Mouse (Mus musculus) c-Kit-positive CD71-positive TER-119-negative erythroid progenitor cells, embryonic 14.5 days (primary cell): ENCODE data around the gene Dpagt1.
"Not testable (repeated sequence)": the region's sequence is repeated elsewhere in the genome, so short reads cannot be mapped to it uniquely, and the experiment has no call there.

Experiments
- DNase-seq: peaks from one replicate; pipeline ENCODE4 v3.0.0-alpha.2; 2013; ENCODE audit warnings: low read depth

The Dpagt1 gene

DNA sequence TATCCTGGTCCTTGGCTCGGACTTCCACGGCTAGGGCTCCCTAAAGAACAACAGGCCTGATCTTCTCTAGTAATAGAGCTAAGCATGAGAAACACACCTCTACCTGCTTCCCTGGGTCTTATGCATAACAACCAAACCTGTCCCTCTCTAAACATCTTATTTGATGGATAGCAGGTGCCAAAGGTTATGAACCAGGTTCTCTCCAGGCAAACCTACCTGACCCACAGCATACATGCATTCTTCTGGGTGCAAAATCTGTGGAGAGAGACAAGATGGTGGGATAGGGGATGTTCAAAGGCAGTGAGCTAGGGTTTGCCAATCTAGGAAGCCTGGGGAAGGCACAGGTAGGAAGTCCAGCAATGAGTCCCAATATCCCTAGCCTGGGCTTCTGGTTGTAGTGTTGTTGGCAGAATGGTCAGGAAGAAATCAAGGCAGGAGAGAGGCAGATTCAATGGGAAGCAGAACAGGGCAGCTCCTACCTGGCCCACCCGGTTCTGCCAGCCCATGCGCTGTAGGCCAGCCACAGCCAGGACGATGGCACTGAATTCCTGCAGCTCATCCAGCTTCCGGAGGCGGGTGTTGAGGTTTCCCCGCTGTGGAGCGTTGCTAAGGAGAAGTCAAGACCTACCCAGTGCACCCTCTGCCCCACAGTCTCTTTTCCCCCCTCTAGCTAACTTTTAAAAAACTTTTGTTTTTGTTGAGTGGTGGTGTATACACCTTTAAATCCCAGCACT, 11.8 kb downstream of the Dpagt1 start:
- no peak for DNase-seq

DNA sequence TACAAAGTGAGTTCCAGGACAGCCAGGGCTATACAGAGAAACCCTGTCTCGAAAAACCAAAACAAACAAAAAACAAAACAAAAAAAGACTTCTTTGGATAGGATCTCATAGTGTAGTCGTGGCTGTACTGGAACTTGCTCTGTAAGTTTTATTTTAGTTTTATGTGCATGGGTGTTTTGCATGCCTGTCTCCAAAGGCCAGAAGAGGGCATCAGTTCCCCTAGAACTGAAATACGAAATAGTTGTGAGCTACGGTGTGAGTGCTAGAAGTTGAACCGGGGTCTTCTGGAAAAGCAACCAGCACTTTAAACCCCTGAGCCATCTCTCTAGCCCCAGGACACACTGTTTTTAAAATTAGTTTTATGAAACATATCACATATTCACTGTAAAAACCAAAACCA, 12.8 kb downstream of the Dpagt1 start:
- no peak for DNase-seq

DNA sequence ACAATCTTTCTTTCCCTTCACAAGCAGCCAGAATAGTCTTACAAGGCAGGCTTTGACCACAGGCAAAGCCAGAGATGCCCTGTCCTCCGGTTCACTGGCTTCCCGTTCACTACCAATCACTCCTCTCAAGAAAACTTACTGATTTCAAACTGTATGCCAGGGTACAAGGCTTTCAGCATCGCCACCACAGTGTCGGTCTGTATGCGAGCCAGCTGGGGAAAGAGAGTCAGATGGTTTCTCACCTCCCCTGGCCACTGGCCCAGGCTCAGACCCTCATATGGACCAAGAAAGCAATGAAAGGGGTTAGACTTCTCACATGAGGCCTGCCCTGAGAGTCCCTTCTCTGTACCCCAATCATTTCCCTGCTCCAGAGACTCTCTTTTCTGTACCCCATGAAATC, 15.7 kb downstream of the Dpagt1 start:
- DNase-seq: no peak

DNA sequence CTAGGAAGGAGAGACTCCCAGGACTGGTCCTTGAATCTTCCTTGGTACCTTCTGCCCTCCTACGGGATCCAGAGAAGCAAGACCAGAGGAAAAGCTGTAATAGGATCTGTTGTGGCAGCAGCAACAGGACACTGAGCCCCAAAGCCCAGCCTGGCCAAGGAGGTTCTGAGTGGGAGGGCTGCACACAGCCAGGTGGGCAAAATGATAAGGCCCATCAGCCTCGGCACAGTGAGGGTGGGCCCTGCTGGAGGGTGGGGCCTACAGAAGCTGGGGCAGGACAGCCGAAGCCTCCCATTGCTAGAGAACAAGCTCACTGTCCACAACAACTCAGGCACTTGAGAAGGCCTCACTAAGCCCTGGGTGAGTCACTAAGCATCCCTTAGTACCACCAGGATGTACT, 16.4 kb downstream of the Dpagt1 start:
- peak; percentile 81 for DNase-seq

DNA sequence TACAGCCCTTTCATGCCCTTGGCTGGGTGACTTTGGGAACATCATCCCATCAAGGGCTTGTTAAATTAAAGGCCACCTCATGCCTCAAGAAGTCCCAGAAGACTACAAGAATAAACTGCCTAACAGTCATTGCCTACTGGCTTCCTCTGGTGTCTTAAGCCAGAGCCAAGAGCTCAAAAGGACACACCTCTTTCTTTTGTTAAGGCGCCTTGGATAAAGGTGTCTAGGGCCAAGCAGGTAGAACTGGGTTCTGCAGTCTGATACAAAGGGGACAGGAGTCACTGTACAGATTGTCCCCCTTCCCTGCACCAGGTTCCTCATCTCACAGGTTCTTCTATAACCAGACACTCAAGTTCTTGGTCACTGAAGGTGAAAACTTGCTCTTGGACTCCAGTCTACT, 16.8 kb downstream of the Dpagt1 start:
- no peak for DNase-seq

DNA sequence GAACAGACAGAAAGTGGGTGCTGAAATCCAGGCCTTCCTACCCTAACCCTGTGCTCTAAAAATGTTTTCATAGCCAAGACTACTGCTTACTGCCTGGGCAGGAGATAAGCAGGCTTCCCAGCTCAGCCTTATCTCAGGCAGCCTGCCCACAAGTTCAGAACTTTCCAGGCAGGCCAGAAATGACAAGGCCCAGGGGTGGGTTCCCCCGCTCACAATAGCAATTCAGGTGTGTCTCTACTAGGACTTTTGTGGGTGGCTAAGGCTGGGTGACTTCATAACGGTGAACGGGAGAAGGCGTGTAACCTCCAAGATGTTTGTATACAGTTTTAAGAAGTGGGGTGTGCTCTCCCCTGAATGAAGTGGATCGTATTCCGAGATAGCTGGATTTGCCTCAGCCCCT, 17.5 kb downstream of the Dpagt1 start:
- DNase-seq: peak; percentile 84

DNA sequence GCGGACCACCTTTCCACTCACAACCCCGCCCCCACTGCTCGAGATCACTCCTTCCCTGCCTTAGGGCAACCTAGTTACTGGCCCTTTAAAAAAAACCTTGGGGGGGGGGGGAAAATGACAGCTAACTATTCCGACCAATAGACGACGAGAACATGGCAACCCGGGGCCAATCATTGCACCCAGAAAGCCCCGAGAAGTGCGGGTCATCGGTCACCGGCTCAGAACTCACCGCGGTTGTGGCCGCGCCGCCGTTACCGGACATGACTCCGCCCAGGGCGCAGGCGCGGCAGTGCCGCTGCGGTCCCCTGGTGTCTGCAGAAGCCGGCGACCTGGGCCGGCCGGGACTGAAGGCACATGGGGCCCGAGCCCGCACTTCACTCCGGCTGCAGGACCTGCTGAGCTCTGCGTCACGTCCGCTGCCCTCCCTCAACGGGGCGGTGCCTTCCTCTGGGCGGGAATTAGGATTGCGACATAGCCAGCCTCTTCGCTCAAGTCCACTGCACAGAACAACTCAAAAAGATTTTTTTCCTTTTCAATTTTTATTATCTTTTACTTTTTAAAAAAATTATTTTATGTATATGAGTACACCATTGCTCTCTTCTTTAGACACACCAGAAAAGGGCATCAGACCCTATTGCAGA, 18.1 kb downstream of the Dpagt1 start, which contains the start of gene Hmbs:
Gene Hmbs (minus strand): TSS at position 448 of the 641 bp plus-strand sequence.
- peak; percentile 88 for DNase-seq

DNA sequence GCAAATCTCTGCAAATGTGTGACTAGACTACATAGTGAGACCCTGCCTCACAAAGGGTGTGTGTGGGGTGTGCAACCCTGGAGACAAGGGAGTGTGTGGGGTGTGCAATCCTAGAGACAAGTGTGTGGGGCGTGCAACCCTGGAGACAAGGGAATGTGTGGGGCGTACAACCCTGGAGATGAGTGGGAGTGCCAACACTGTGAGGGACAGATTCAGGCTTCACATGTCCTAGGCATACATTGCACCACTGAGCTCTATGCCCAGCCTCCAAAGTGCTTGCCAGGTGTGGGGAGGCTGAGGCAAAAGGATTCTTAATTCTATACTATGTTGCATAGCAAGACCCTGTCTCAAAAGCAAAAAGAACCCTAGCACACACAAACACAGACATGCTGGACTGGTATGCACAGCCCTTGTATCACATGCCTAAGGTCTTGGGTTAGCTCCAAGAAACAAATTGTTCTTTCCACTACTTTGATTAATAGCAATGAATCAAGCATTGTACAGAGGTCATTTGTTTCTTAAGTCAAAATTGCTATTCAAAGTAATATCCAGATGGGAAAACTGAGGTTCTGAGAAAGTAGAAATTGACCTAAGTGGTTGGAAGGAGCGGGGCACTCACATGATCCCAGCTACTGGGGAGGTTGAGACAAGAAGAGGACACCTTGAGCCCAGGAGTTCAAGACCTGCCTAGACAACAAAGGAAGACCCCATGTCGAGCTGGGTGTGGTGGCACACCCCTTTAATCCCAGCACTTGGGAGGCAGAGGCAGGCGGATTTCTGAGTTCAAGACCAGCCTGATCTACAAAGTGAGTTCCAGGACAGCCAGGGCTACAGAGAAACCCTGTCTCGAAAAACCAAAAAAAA, 20.0 kb downstream of the Dpagt1 start:
- no peak for DNase-seq

DNA sequence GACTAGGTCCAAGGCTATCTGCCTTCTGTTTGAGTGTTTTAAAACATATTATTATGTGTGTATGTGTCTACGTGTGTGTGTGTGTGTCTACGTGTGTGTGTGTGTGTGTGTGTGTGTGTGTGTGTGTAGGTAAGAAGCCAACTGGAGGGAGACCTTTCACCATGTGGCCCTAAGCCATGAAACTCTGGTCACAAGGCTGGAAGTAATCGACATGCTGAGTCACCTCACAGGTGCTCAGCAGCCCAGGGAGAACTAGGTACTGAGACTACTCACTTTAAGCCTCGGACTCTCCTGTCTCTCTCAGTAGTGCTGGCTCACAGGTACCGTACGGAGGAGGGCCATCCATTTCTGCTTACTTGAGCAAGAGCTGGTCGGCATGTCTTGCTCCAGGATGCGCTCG, 21.3 kb downstream of the Dpagt1 start:
- DNase-seq: no peak

DNA sequence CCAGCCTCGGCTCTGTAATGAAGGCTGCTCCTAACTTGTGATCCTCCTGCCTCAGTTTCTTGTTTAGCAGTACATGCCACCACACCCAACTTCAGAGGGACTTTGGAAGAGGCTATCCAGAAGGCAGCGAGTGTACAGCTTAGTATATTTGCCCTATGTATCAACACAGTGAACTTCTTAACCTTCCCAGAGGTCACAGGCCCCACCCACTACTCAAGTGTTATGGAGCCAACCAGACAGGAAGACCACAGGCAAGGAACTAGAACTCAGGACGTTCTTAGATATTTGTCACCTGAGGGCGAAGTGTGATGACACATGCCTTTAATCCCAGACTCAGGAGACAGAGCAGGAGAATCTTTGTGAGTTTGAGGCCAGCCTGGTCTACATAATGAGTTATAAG, 21.8 kb downstream of the Dpagt1 start:
- DNase-seq: no peak

DNA sequence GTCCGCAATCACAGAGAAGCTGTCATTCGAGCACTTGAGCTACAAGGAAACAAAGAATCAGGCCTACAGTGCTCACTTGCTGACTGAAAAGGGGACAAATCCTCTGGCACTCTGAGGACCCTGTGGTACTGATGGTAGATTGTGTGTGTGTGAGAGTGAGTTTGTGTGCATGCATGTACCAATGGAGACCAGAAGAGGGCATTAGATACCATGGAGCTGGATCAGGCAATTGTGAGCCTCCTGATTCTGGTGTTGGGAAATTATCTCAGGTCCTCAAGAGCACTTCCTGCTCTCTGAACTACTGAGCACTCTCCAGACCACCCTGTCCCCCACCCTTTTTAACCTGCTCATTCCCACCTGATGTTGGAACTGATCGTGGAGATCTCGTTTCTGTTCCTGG, 22.7 kb downstream of the Dpagt1 start:
- DNase-seq: no peak

DNA sequence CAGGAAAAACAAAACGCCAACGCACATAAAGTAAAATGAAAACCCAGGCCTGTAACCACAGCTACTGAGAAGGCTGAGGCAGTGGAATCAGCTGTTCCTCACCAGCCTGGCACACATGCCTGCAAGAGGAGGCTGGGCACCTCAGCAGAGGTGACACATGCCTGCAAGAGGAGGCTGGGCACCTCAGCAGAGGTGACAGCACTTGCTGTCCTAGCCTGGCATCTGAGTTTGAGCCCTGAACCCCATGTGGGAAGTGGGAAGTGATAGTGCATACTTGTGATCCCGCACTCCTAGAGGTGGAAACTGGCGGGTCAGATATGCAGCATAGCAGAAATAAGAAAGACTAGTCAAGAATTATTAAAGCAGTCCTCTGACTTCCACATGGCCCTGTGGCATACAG, 25.6 kb downstream of the Dpagt1 start:
- DNase-seq: no peak

DNA sequence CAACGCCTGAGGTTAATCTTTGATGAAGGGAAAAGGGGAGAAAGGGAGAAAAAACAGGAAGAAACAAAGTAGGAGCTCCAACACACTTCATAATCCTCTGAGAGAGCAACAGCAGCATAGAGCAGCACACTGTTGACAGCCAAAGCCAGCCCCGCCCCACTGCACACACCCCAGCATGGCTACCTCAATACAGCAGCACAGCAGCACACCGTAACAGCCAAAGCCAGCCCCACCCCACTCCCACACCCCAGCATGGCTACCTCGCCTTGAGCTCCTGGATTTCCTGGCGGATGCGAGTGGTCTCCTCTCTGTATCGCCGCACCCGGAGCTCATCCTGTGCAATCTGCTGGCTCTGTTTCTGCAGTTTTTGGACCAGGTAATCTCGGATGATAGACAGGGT, 26.5 kb downstream of the Dpagt1 start:
- DNase-seq: no peak

DNA sequence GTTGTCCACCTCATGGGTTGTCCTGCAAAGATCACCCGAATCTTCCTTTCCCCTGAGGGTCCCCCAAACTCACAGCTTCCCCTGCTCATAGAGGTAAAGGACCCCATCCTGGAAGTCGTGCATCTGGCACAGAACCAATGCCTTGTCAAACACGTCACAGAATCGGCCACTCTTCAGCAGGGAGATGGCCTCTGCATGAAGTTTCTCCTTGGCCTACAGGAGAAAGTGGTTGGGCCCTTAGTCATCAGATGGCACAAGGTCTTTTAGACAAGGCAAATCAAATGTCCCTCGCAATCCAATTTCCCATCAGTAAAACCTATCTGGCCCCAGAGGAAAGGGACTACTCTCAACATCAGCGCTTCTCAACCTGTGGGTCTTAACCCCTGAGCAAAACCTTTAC, 27.3 kb downstream of the Dpagt1 start:
- no peak for DNase-seq

DNA sequence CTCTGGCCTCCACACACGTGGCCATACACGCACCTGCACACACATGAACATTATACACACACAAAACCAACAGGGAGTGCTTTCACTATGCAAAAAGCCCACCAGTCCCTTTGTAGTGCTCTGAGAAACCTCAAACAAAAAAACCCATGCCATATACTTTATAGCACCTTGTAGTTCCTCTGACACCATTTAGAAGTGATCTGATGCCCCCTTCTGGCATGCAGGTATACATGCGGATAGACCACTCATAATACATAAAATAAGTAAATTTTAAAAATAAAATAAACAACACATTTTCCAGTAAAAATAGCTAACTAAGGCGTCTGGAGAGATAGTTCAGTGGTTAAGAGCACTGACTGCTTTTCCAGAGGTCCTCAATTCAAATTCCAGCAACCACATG, 31.4 kb downstream of the Dpagt1 start:
- peak; percentile 56 for DNase-seq

DNA sequence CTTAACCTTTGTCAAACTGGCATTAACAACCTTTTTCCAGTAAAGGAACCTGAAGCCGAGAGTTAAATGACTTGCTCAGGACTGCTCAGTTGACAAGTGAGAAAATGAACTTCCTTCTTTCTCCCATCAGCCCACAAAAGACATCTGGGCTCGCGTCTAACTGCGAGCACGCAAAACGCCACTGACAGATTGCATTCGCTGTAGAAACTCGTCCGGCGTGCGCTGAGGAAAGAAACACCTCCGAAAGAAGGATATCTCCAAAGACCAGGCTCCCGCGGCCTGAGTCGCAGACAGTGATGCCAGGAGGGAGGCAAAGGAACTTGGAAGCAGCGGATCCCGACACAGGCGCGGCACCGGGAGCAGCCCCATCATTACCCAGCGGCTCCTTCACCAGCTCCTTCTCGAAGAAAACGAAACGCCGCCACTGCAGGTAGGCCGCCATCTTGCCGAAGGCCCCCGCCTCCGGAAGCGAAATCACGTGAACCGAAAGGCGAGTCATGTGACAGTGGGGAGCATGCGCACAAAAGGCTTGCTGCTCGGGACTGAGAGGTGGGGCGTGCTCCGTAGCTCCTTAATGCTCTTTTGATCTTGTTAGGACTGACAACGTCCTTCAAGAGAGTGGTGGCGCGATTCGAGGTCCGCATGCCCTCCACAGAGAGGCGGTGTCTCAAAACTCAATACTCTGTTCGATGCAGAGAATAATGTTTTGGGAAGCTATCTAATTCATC, 35.5 kb downstream of the Dpagt1 start, which contains the start of gene Vps11:
Gene Vps11 (minus strand): TSS at position 481 of the 728 bp plus-strand sequence.
- DNase-seq: peak; percentile 96

DNA sequence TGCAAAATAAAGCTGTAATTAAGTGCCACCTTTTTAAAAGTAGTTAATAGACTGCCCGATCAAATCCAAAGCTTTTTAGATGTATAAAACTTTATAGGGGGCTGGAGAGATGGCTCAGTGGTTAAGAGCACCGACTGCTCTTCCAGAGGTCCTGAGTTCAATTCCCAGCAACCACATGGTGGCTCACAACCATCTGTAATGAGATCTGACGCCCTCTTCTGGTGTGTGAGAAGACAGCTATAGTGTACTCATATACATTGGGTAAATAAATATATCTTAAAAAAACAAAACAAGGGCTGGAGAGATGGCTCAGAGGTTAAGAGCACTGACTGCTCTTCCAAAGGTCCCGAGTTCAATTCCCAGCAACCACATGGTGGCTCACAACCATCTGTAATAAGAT, 36.1 kb downstream of the Dpagt1 start:
- DNase-seq: not testable (repeated sequence)

DNA sequence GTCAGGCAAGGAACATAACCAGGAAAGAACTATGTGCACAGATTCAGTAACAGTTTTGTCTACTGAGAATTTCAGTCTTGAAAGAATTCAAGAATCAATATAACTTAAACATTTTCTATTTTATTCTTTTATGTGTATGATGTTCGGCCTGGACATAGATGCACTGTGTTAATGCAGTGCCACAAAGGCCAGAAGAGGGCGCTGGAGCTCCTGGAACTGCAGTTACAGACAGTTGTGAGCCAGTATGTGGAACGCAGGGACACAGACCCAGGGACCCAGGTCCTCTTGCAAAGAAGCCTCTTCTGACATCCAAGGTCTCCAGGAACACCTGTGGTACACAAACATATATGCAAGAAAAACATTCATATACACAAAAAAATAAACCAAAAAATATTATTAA, 38.7 kb downstream of the Dpagt1 start:
- peak; percentile 46 for DNase-seq

DNA sequence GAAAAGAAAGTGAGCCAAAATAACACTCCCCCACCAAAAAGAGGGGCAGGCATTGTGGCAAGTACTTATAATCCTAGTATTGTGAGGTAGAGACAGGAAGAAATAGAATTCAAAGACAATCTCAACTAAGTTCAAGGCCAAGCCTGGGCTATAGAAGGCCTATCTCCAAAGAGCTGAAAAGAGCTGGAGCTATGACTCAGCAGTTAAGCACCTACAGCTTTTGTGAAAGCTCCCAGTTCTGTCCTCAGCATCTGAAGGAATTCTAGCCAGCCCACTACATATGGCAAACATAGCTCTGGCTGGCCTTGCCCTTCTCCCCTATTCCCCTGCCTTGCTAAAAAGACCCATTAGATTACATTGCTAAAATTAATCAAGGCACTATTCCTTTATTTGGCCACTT, 47.6 kb downstream of the Dpagt1 start:
- no peak for DNase-seq

DNA sequence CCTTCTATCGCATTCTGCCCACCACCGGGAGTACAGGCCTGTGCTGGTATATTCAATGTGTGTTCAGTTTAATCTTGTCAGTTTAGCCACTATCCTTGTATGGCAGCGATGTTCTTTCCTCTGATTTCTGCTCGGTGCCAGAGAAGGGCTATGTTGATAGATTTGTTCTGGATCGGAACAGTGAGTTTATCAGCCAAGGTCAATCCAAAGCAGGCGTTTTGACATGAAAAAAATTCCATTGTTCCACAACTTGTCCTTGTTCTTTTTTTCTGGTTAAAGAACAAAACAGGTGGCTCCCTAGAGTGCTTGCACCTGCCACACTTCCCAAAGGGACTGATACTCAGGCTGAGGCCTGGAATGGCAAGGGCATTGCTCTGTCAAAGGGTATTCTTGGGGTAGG, 50.3 kb downstream of the Dpagt1 start:
- no peak for DNase-seq

DNA sequence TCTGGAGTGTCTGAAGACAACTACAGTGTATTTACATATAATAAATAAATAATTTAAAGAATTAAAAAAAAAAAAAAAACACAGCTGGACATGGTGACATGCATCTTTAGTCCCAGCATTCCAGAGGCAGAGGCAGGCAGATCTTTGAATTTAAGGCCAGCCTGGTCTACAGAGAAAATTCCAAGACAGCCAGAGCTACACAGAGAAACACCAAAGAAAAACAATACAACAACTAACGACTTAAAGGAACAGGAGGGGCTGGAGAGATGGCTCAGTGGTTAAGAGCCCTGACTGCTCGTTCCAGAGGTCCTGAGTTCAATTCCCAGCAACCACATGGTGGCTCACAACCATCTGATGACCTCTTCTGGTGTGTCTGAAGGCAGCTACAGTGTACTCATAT, 51.5 kb downstream of the Dpagt1 start:
- DNase-seq: not testable (repeated sequence)

DNA sequence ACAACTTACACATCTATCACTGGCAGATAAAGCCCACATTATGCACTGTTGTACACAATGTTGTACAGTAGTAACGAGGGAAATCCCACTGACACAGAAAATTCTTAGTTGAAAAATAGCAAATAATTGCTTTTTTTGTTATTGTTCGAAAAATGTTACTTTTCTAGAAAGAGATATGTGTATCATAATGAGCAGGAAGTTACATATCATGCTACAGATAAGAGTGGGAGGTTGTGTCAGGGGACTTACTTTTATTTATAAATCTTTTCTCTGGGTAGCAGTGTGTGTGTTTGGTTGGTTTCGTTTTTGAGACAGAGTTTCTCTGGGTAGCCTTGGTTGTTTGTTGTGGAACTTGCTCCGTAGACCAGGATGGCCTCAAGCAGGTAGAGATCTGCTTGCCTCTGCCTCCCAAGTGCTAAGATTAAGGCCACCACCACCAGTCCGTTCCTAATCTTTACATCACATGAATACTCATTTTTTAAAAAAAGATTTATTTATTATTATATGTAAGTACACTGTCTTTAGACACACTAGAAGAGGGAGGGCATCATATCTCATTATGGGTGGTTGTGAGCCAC, 52.4 kb downstream of the Dpagt1 start:
- no peak for DNase-seq
